Mouse (Mus musculus) MEL (cell line): ENCODE results near the gene Bphl.

Source experiments
- CTCF ChIP-seq, 3 experiments: IDR thresholded peaks in 2 of 3; conservative IDR thresholded peaks in 1 of 3; 2 replicates each; pipeline ENCODE4 v1.5.1; 2011 to 2012; ENCODE audit warnings: low read length in 3 of 3, low read depth in 2 of 3, mild to moderate bottlenecking in 2 of 3, improper control_type of control experiment in 1 of 3, inconsistent platforms in 1 of 3, mixed read lengths in 1 of 3, moderate library complexity in 1 of 3; ENCODE audit not compliant: control insufficient read depth in 1 of 3, insufficient read depth in 1 of 3, poor library complexity in 1 of 3, severe bottlenecking in 1 of 3
- E2F4 ChIP-seq: IDR thresholded peaks from 2 replicates; pipeline ENCODE4 v1.6.1; 2011; ENCODE audit warnings: low read depth, low read length, improper control_type of control experiment, borderline replicate concordance
- ELF1 ChIP-seq: IDR thresholded peaks from 2 replicates; pipeline ENCODE4 v1.6.1; 2014; ENCODE audit warnings: low read depth, mild to moderate bottlenecking, inconsistent platforms, low read length, improper control_type of control experiment, moderate library complexity
- TAL1 ChIP-seq: IDR thresholded peaks from 2 replicates; pipeline ENCODE4 v1.6.1; 2012; ENCODE audit warnings: mild to moderate bottlenecking, inconsistent platforms, low read length, moderate library complexity, mixed read lengths

GRCm38 (mm10) chr13:34037172-34038055 lies at the start of gene Bphl:
- TF ChIP-seq E2F4 (no peak), TAL1 (no peak), CTCF (IDR thresholded peaks at IDR 0.05 in 2 of 3, conservative IDR thresholded peaks at IDR 0.05 in 1 of 3; ENCODE audit: control insufficient read depth in 1 of 3, insufficient read depth in 1 of 3, low read depth in 2 of 3, low read length in 3 of 3, poor library complexity in 1 of 3, severe bottlenecking in 1 of 3) (no peak), ELF1 (no peak)
